Mouse (Mus musculus): ENCODE measurements around the gene Corin. TPM values are rescaled to one million over a fixed set of nuclear protein-coding genes. Genes with fewer than 3 reads are reported as not detected.

The Corin gene
- polyA plus RNA-seq, 1 experiment, result 0.04 TPM

DNA sequence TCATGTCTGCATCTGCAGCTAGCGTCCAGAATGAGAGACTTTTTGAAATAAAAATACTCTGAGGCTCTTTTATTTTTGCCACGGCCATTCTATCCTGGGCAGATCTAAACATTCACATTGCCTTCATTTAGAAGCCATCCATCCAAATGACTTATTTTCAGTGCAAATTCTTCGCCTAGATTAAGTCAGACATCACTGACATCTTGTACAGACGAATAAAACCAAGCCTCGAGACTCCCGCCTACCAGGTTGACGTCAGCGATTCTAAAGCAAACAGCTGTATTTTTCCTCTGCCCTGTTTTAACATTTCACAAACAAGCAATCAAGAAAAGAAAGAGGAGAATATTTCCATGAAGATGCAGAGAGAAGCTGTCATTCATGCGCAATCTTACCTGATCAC lies 100.9 kb downstream of the Corin start:
- TF ChIP-seq FLI1 (IDR thresholded peaks at IDR 0.05; ENCODE audit: low read length) (no peak), GATA1 (IDR thresholded peaks at IDR 0.05; ENCODE audit: borderline replicate concordance, low read length) (no peak)
- H3K36me3 ChIP-seq (replicated peaks; ENCODE audit: low read length), result no peaks in the 10 kb centered on the region
- peaks cover 2% of the 10 kb centered on the region for H3K27me3 ChIP-seq (replicated peaks)
- H3K4me3 ChIP-seq (replicated peaks), result no peak overlapping the region
- no peaks in the 10 kb centered on the region for H3K4me1 ChIP-seq
- H3K9me3 ChIP-seq, result 0 out of 2 replicates have a peak, but pooled peaks cover 4% of the 10 kb centered on the region

- Histone ChIP-seq H3K4me3 (replicated peaks) (no peak overlapping the region), H3K36me3 (replicated peaks; ENCODE audit: low read length) (no peaks in the 10 kb centered on the region), H3K27me3 (replicated peaks) (peaks cover 2% of the 10 kb centered on the region), H3K9me3 (0 out of 2 replicates have a peak, but pooled peaks cover 4% of the 10 kb centered on the region), H3K4me1 (no peaks in the 10 kb centered on the region)
- no peak for TF ChIP-seq FLI1 (IDR thresholded peaks at IDR 0.05; ENCODE audit: low read length)
- no peak for TF ChIP-seq GATA1 (IDR thresholded peaks at IDR 0.05; ENCODE audit: borderline replicate concordance, low read length)
These were observed 101.4 kb downstream of the Corin start for GRCm38 (mm10) chr5:72402913-72403312.

DNA sequence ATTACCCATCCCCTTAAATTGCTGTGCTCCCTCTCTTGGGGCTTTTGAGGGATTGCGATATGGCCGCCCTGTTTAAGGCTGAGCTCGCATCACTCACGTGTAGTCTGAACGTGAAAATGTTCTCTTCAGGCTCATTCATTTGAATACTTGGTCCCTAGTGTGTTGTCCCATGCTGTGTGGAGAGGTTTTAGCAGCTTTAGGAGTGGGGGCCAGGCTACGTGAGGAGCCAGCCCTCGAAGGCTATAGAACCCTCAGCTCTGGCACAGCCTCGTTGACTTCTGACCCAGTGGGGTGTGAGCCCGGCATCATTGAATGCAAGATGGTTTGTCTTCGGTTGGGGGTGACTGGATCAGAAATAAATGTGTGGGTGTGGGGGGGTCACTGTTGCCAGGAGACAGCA lies 102.5 kb downstream of the Corin start:
- TF ChIP-seq FLI1 (IDR thresholded peaks at IDR 0.05; ENCODE audit: low read length), result no peak
- TF ChIP-seq GATA1 (IDR thresholded peaks at IDR 0.05; ENCODE audit: borderline replicate concordance, low read length), result no peak
- Histone ChIP-seq H3K9me3 (0 out of 2 replicates have a peak, but pooled peaks cover 4% of the 10 kb centered on the region), H3K36me3 (replicated peaks; ENCODE audit: low read length) (no peaks in the 10 kb centered on the region), H3K4me1 (no peaks in the 10 kb centered on the region), H3K4me3 (replicated peaks) (no peak overlapping the region), H3K27me3 (replicated peaks) (no peaks in the 10 kb centered on the region)

- Histone ChIP-seq H3K27me3 (replicated peaks) (peaks cover 2% of the 10 kb centered on the region), H3K9me3 (0 out of 2 replicates have a peak, but pooled peaks cover 4% of the 10 kb centered on the region), H3K4me1 (no peaks in the 10 kb centered on the region), H3K36me3 (replicated peaks; ENCODE audit: low read length) (no peaks in the 10 kb centered on the region), H3K4me3 (replicated peaks) (no peak overlapping the region)
- no peak for TF ChIP-seq GATA1 (IDR thresholded peaks at IDR 0.05; ENCODE audit: borderline replicate concordance, low read length)
- no peak for TF ChIP-seq FLI1 (IDR thresholded peaks at IDR 0.05; ENCODE audit: low read length)
These were observed 103.0 kb downstream of the Corin start for GRCm38 (mm10) chr5:72401251-72401650.

DNA sequence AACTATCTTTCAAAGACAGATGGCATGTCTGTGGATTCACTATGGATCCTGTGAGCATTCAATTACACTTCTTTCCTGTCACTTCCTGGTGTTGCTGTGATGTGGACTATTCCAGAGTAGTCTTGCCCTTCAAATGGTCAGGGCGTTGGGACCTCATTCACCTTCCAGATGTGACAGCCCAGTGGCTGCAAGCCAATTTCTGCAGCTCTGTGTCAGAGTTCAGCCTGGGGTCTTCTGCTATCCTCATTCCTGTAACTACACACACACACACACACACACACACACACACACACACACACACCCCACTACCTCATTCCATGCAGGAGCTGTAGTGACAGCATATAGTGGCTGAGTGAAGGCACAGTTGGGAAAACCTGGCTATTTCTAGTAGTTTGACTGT lies 122.1 kb downstream of the Corin start:
- Histone ChIP-seq H3K27me3 (replicated peaks) (no peaks in the 10 kb centered on the region), H3K4me1 (peaks cover 19% of the 10 kb centered on the region), H3K4me3 (replicated peaks) (no peak overlapping the region), H3K9me3 (0 out of 2 replicates have a peak, but pooled peaks cover 2% of the 10 kb centered on the region), H3K36me3 (replicated peaks; ENCODE audit: low read length) (no peaks in the 10 kb centered on the region)
- TF ChIP-seq GATA1 (IDR thresholded peaks at IDR 0.05; ENCODE audit: borderline replicate concordance, low read length) (no peak), FLI1 (IDR thresholded peaks at IDR 0.05; ENCODE audit: low read length) (no peak)

- Histone ChIP-seq H3K9me3 (0 out of 2 replicates have a peak, but pooled peaks cover 2% of the 10 kb centered on the region), H3K27me3 (replicated peaks) (no peaks in the 10 kb centered on the region), H3K4me1 (peaks cover 13% of the 10 kb centered on the region), H3K4me3 (replicated peaks) (no peak overlapping the region), H3K36me3 (replicated peaks; ENCODE audit: low read length) (no peaks in the 10 kb centered on the region)
- no peak for TF ChIP-seq GATA1 (IDR thresholded peaks at IDR 0.05; ENCODE audit: borderline replicate concordance, low read length)
- TF ChIP-seq FLI1 (IDR thresholded peaks at IDR 0.05; ENCODE audit: low read length), result no peak
These were observed 123.7 kb downstream of the Corin start for GRCm38 (mm10) chr5:72380616-72381015.

DNA sequence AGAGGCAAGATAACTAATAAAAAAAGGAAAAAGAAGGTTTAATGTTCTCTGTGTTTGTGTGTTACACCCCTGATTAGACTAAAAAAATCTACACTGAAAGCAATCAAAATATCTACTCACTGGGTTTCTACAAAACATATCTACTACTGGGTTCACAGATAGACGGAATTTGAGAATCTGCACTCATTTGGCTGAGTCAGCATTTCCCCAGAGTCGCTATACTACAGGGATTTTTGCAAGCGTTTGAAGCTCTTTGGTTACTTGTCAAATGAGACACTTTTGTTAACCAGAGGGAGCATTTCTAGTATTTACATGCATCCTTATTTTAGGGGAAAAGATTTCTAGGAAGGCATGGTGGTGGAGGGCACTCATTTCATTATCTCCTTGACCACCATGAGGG lies 136.3 kb downstream of the Corin start:
- Histone ChIP-seq H3K9me3 (no peaks in the 10 kb centered on the region), H3K27me3 (replicated peaks) (peaks cover 3% of the 10 kb centered on the region), H3K4me3 (replicated peaks) (no peak overlapping the region), H3K4me1 (no peaks in the 10 kb centered on the region), H3K36me3 (replicated peaks; ENCODE audit: low read length) (no peaks in the 10 kb centered on the region)
- TF ChIP-seq GATA1 (IDR thresholded peaks at IDR 0.05; ENCODE audit: borderline replicate concordance, low read length) (no peak), FLI1 (IDR thresholded peaks at IDR 0.05; ENCODE audit: low read length) (no peak)

DNA sequence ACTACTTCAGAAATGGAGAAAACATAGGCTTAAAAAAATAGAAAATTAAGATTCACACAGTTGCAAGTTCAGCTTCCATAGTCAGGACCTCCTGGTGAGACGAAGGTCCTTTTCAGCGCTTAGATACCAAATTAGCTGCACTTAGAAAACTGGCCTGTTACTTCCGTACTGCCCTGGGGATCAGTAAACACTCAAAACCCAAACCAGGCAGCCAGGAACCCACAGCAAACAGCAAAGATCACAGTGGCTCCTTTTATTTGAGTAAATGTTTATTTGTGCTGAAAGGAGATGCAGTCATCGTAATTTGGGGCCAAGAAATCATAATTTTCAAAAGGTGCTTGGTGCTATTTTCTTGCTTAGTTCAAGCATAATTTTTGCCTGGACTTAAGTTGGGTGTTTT lies 138.5 kb downstream of the Corin start:
- H3K9me3 ChIP-seq, result no peaks in the 10 kb centered on the region
- TF ChIP-seq FLI1 (IDR thresholded peaks at IDR 0.05; ENCODE audit: low read length) (no peak), GATA1 (IDR thresholded peaks at IDR 0.05; ENCODE audit: borderline replicate concordance, low read length) (no peak)
- no peaks in the 10 kb centered on the region for H3K36me3 ChIP-seq (replicated peaks; ENCODE audit: low read length)
- H3K27me3 ChIP-seq (replicated peaks), result no peaks in the 10 kb centered on the region
- H3K4me3 ChIP-seq (replicated peaks), result no peak overlapping the region
- no peaks in the 10 kb centered on the region for H3K4me1 ChIP-seq

- Histone ChIP-seq H3K36me3 (replicated peaks; ENCODE audit: low read length) (no peaks in the 10 kb centered on the region), H3K27me3 (replicated peaks) (no peaks in the 10 kb centered on the region), H3K4me1 (no peaks in the 10 kb centered on the region), H3K9me3 (no peaks in the 10 kb centered on the region), H3K4me3 (replicated peaks) (no peak overlapping the region)
- no peak for TF ChIP-seq GATA1 (IDR thresholded peaks at IDR 0.05; ENCODE audit: borderline replicate concordance, low read length)
- TF ChIP-seq FLI1 (IDR thresholded peaks at IDR 0.05; ENCODE audit: low read length), result no peak
These were observed 140.4 kb downstream of the Corin start for GRCm38 (mm10) chr5:72363838-72364237.

- TF ChIP-seq FLI1 (IDR thresholded peaks at IDR 0.05; ENCODE audit: low read length) (no peak), GATA1 (IDR thresholded peaks at IDR 0.05; ENCODE audit: borderline replicate concordance, low read length) (no peak)
- Histone ChIP-seq H3K4me1 (peaks cover 4% of the 10 kb centered on the region; the same call in 1 of the 2 replicates), H3K9me3 (no peaks in the 10 kb centered on the region), H3K27me3 (replicated peaks) (peaks cover 5% of the 10 kb centered on the region), H3K36me3 (replicated peaks; ENCODE audit: low read length) (no peaks in the 10 kb centered on the region), H3K4me3 (replicated peaks) (no peak overlapping the region)
These were observed 150.5 kb downstream of the Corin start for GRCm38 (mm10) chr5:72353746-72354145.

Measured in megakaryocyte, embryonic 14.5 days (primary cell).